Mouse (Mus musculus) embryonic fibroblast, embryonic 13.5 days (primary cell): Measurements from ENCODE around the gene Abo.

ENCODE experiments used
- CTCF ChIP-seq: IDR thresholded peaks from 2 replicates; pipeline ENCODE4 v1.5.1; 2011; ENCODE audit warnings: mild to moderate bottlenecking, control low read depth, low read length, moderate library complexity, borderline replicate concordance; ENCODE audit not compliant: insufficient read depth
- POLR2A ChIP-seq: IDR thresholded peaks from 2 replicates; pipeline ENCODE4 v1.6.1; 2011; ENCODE audit warnings: low read depth, mild to moderate bottlenecking, control low read depth, low read length, moderate library complexity

GRCm38 (mm10) chr2:26828047-26828446 lies 36.7 kb downstream of the Abo start:
- no peak for TF ChIP-seq CTCF
- no peak for TF ChIP-seq POLR2A
